Mouse (Mus musculus) adrenal gland, postnatal 36 days (tissue): ENCODE data around the gene Sebox. TPM values are rescaled to one million over a fixed set of nuclear protein-coding genes. Genes with fewer than 3 reads are reported as not detected.
"Not testable (repeated sequence)": the region's sequence is repeated elsewhere in the genome, so short reads cannot be mapped to it uniquely, and the experiment has no call there.

ENCODE experiments used
- DNase-seq, 2 experiments: peaks; one replicate each; pipeline ENCODE4 v3.0.0; 2021; ENCODE audit warnings: mixed read lengths in 1 of 2
- total RNA-seq, 2 experiments: library from RNA; stranded (reverse); gene quantifications; 2 replicates each; pipeline ENCODE4 v1.2.3; 2021

The Sebox gene
- total RNA-seq, 2 experiments from 2014 or later: not detected

DNA sequence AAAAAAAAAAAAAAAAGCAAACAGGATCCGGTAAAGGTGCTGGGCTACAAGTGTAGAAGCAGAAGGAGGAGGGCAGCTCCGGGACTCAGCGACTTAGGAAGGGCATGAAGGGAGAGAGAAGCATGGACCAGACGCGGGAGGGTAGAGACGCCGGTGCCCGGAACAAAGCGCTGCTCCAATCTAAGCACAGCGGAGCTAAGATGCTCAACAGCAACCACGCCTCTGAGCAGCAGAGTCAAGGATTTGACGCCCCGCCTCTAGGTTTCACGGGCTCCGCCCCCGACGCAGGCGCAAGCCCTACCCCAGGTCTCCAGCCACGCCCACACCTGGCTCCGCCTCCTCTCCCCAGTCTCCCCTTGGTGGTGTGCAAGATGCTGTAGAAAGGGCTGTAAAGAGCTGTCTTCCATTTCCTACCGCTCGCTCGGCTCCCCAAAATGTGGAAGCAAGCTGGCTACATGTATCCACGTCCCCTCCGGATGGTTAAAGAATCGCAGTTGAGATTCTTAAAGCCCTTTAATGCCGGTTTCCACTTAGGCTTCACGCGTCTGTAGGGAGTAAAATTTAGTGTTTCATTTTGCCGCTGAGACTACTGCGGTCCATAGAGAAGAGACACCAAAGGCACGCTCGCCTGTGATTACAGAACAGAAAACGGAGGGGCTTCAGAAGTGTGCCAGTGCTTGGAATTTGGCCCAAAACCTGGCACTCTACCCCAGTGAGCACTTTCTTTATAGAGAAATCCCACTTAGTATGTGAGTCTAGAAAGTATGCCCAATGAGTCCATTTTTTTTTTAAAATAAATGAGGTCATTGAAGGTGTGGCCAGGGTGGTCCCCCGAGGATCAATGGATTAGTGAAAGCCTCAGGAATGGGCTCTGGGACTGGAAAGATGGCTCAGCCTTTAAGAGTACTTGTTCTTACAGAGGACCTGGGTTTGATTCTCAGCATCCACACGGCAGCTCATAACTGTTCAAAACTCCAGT, 5.4 kb upstream of the Sebox start, which contains the start of gene Sarm1:
Gene Sarm1 (minus strand): TSS at position 211 of the 979 bp plus-strand sequence.
- peak; percentile 95 to 98 for DNase-seq

DNA sequence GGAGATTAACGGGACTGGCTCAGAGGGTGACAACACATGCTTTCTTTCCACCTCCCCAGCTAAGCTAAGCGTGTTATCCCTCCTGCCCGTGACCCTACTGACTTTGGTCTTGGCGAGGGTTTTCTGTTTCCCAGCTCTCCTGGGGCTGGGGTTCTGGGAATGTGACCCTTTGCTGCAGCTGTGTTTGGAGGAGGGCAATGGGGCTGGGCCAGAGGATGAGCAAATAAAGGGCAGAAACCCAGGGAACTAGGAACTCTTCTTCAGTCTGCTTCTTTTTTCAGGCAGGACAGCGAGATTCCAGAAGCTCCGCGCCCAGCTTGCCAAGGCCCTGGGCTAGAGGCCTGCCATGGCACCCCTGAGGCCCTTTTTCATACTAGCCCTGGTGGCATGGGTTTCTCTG, 4.2 kb upstream of the Sebox start, which contains the start of gene Vtn:
Gene Vtn (plus strand): TSS at position 88 of the 400 bp plus-strand sequence.
- DNase-seq: no peak

DNA sequence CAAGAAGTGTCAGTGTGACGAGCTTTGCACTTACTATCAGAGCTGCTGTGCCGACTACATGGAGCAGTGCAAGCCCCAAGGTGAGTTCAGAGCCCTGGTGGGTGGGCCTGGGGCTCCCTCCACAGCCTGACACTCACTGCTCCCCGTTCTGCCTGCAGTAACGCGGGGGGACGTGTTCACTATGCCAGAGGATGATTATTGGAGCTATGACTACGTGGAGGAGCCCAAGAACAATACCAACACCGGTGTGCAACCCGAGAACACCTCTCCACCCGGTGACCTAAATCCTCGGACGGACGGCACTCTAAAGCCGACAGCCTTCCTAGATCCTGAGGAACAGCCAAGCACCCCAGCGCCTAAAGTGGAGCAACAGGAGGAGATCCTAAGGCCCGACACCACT, 3.7 kb upstream of the Sebox start:
- DNase-seq: no peak

DNA sequence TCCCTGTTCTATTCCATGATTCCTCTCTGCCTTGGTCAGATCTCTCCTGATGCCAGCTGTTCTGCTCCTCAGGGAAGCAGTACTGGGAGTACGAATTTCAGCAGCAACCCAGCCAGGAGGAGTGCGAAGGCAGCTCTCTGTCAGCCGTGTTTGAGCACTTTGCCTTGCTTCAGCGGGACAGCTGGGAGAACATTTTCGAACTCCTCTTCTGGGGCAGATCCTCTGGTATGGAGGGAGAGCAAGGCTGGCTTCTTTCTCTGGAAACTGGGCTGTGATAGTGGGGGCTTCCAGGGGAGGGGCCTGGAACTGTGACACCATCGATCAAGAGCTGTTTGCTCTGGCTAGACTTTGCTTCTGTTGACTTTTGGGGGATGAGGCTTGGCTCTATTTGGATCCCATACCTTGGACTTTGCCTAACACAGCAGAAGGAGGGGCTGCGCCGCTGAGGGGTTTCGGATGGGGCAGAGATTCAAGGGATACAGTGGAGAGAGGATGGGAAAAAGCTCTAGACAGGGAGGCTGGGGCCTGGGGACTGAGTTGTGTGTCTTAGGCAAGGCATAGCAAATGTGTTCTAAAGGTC, 2.5 kb upstream of the Sebox start:
- DNase-seq: no peak

DNA sequence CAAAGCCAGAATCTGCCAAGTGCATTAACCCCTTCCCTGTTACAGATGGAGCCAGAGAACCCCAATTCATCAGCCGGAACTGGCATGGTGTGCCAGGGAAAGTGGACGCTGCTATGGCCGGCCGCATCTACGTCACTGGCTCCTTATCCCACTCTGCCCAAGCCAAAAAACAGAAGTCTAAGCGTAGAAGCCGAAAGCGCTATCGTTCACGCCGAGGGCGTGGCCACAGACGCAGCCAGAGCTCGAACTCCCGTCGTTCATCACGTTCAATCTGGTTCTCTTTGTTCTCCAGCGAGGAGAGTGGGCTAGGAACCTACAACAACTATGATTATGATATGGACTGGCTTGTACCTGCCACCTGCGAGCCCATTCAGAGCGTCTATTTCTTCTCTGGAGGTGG, 1.7 kb upstream of the Sebox start:
- DNase-seq: no peak

DNA sequence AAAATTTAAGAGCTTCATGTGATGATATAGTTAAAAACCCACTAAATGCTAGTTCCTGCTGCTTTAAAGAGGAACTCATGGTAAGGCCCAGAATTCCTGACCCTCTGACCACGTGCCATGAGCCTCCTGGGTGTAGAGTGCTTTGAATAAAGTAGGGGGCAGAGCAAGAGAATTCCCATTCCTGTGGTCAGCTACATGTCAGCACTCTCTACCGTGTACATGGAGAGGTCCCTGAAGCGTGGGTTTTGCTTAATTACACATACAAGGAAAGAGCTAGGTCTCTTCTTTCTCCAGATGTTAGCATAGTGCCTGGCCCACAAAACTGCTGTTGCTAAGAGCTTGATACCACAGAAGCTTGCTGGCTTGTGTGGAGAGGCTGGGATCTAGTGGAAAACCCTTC, 2.2 kb downstream of the Sebox start:
- no peak for DNase-seq

DNA sequence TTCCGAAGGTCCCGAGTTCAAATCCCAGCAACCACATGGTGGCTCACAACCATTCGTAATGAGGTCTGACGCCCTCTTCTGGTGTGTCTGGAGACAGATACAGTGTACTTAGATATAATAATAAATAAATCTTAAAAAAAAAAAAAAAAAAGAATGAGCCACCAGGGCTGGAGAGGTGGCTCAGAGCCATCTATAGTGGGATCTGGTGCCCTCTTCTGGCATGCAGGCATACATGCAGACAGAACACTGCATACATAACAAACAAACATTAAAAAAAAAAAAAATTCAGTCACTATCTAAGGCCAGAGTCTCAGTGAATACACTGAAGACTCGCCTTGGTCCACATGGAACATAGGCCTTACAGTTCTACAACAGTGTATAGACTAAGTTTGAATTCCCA, 5.9 kb downstream of the Sebox start:
- DNase-seq: peak; percentile 23 to 44

DNA sequence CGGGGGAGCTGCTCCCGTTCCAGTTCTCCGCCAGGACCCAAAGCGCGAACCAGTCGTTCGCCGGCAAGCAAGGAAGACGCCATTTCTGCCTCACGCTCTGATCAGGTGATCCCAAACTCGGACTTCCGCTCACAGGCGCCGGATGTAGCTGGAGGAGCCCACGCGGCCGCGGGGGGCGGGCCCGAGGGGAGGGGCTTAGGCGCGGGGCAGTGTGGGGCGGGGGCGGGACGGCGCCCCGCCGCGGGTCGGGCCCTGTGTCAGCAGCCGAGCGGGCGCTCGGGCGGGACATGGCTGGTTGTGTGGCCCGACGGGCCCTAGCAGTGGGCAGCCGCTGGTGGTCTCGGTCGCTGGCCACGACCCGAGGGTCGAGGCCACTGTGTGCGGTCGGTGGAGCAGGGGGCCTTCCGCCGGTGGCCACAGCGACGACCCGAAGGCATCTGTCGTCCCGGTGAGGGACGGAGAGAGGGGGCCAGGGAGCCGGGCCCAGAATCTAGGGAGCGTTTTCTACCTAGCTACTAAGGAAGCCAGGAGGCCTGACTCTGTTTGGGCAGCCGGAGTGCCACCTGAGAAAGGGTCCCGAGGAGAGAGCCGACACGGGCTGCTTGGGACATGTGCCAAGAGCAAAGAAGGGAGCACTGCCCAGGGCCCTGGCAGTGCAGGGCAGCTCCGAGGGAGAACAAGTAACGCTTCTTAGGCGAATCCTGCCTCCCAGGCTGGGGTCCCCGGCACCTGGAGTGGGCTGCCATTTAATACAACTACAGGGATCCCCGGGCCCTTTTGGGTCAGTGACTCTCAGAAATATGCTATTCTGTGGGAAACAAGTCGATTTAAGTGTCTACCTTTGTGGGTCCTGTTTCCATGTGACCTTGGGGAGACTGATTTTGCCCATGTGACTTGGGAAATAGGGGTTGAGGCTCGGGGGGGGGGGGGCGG, 9.0 kb downstream of the Sebox start, which contains the start of the genes Tmem199 and Poldip2:
Gene Tmem199 (minus strand): TSS at position 148 of the 933 bp plus-strand sequence.
Gene Poldip2 (plus strand): TSS at position 169 of the 933 bp plus-strand sequence.
- DNase-seq: peak; percentile 92 to 96

DNA sequence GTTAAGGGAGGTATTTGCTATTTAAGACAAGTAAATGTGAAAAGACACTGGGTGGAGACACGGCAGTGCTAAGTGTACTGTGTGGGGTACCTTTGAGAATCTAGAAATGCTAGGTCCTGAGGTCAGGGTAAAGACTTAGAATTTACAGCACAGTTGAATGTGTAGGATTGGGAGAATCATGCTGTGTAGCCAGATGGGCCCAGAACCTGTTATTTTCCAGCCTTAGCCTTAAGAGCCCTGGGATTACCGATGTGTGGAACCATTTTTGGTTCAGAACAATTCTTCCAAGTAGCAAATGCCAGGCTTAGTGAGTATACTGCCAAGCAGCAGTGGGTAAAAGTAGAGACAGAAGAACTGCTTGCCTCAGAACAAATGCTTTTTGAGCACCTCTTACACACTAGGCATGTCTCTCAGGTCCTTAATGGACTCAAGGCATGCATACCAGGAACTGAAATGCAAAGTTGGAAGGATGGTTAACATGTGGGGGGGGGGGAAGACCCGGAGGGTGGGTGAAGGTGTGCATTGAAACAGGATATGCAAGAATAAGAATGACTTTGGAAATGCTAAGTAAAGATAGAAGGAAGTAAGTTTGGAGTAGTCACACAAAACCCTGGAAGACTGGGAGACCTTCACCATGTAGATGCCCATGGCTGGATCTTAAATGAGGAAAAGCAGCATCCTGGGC, 10.0 kb downstream of the Sebox start:
- DNase-seq: no peak

DNA sequence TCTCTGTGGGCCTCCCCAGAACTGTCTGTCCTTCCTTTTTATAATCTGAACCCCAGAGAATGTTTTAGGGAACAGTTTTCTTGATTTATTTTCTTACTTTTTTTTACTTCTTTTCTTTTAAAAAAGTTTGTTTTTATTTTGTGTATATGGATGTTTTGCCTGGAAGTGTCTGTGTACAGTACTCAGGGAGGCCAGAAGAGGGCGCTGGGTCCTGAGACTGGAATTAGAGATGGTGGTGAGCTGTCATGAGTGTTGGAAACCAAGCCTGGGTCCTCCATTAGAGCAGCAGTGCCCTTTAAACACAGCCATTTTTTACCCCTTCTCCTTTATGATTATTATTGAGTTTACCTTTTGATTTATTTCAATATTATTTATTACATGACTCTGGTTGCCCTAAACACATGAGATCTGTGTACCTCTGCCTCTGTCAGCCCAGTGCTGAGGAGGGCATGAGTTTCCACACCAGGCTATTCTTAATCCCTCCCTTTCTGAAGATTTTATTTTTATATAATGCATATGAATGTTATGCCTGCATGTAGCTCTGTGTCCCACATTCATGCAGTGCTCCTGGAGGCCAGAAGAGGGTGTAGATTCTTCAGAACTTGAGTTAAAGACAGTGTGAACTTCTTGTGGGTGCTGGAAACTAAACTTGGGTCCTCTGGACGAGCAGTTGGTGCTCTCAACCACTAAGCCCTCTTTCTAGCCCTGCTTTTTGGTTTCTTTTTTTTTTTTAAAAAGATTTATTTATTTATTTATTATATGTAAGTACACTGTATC, 12.5 kb downstream of the Sebox start:
- DNase-seq: no peak

DNA sequence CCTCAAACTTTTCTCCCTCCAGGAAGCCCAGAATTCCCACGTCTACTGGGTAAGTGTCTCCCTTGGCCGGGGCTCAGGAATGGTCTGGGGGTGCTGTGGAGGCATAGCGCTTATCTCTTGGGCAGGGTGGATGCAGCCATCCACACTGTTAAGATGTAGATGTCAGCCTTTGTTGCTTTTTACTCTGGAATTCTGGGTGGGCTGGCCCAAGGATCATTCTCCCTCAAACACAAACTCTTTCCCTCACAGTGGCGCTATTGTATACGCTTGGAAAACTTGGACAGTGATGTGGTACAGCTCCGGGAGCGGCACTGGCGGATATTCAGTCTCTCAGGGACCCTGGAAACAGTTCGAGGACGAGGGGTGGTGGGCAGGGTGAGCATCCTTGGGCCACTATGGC, 15.7 kb downstream of the Sebox start:
- no peak for DNase-seq

DNA sequence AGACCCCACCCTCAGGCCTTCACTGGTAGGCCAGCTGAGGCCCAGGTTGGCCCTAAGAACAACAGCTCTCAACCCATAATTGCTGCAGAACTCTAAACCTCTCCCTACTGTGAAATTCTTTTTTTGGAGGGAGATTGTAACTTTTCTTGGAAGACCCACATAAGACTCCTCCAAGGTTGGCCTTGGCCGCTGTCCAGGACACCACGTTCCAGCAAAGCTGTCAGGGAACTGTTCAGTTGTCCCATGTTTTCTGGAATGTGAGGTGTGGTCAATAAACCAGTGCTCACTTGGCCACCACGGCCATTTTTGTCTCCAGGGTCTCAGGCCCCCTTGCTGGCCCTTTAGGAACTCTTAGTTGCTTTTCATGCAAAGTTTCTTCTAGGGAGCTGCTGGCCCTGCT, 18.6 kb downstream of the Sebox start:
- DNase-seq: no peak

DNA sequence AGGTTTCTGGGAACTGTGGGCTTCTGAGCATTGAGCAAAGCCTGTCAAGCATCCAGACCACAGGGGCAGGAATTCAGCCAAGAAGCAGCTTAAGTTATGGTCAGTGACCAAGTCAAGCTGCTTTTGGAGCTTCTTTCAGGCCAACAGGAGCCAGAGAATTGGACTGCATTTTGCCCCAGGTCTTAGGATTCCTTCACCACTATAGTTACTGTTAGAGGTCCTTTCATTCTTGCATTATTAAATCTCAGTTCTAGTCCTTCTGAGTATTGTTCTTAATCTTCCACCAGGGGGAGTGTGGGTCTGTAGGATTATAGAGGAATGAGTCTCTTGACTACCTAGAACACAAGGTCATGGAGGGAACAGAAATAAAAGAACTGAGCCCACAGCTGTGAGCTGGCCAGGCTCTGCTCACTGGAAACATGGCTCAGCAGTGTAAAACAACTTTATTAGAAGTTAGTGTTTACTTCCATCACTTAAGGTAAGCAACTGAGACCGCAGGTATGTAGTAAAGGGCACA, 19.3 kb downstream of the Sebox start:
- peak; percentile 25 to 44 for DNase-seq

DNA sequence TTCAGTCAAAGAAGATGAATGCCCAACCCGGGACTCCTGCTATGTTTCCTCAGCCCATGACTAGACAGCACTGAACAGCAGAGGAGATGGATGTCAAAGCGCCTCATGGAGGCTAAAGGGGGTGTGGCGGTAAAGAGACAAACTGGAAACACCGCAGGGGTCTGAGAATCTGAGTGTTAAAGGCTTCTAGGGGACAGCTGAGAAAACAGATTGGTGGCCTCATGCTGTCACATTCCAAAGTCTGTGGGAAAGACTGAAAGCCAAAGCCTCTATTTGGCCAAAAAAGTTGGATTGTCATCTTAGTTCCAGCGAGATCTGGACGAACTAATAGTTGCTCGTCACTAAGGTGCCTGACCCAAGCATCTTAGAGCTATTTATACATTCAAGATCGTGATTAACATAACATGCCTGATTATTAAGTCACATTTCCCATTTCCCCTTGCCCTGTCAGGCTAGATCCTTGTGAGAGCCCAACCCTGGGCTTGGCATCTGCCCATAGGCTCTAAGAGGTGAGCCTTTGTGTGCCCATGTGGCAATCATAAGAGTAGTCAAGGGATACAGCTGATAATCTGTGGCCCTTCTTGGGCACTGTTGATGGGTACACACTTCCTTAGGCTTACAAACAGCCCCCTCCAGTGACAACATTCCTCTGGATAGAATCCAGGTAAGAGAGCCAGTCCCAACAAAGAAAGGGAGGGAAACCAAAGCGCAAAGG, 20.2 kb downstream of the Sebox start:
- no peak for DNase-seq

DNA sequence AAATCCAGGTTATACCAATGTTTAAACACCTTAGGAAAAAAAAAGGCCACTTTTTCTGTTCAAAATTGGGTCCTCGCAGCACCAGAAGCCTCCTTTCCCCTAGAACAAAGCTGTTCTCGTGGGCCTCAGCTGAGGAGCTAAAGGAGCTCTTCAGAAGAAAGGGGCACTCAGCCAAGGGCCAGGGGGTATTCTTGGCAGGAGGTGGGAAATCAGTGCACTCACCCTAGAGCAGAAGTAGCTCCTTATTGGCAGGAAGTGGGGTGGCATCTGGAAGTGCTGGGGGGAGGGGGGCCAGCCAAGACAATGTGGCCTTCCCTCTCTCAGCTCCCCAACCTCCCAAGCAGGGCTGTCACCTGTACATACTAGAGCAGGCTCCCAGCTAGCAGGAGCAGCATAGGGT, 21.6 kb downstream of the Sebox start:
- DNase-seq: no peak

DNA sequence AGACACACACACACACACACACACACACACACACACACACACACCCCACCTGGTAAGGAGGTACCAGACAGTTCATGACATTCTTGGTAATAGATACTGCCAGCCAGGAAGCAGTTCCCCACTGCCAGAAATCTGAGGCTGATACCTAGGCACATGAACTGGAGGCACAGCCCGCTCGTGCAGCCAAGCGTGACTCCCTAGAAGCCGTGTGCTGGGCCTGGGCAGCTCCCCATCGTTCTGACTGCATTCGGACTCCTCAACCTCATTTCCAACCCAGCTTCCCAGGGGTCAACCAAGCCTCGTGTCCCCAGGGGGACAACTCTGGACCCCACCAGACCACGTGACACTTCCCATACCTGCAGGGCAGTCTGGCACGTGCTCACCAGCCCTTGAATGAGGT, 25.5 kb downstream of the Sebox start:
- DNase-seq: no peak

DNA sequence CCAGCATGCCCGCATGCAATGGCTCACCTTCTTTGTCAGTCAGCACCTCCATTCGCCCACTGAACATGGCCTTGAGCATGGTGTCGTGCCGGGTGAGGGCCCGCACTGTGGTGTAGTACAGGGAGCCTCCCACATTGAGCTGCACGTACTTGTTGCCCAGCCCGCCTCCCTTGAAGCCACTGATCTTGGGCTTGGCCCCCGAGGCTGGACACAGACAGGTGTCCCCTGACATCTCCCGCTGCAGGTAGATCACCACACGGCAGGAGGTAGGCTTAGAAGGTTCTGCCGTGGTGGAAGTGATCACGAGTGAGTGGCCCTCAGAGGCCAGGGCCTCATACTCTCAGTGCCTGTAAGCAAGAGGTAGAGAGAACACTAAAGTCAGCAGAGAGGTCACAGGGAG, 26.8 kb downstream of the Sebox start:
- no peak for DNase-seq

DNA sequence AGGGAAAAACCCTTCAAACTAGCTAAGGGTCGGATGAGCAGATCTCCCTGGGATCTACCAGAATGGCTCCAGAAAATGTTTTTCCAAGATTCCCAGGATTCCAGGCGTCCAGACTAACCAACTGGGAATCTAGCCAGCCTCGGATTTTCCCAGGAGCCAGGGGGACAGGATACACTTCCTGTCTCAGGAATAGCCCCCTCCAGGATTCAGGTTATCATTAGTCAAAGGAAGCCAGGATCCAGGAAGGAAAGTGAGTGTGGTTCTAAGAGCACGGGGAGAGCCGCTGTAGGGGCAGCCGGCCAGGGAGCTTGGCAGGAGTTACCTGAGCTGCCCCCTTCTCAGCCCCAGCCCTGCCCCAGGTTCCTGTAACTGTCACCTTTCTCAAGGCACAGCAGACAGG, 27.8 kb downstream of the Sebox start:
- peak; percentile 39 to 69 for DNase-seq

DNA sequence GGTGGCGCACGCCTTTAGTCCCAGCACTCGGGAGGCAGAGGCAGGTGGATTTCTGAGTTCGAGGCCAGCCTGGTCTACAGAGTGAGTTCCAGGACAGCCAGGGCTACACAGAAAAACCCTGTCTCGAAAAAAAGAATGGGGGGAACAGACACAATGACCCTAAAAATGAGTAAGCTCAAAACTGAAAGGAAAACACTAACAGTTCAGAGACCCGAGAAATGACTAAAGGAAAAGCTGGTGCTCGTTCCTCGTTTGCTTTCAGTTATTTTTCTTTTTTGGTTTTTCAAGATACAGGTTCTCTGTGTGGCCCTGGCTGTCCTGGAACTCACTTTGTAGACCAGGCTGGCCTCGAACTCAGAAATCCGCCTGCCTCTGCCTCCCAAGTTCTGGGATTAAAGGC, 28.3 kb downstream of the Sebox start:
- DNase-seq: not testable (repeated sequence)

DNA sequence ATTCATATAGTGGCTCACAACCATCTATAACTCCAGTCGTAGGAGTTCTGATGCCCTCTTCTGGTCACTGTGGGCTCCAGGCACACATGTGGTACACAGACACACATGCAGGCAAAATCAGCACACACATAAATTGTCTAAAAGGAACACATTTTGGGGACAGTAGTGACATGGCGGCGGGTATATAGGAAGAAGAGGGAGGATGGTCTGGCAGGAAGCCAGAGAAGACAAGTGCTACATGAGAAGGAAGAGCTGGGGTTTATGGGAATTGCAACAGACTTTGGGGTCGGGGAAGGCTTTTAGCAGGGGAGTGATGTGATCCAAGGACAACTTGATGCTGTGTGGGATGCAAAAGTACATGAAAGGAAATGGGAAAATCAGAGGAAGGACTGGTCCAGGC, 31.3 kb downstream of the Sebox start:
- DNase-seq: no peak
